Mouse (Mus musculus) G1E (cell line): ENCODE measurements around the gene Vps37c.

Experiments used
- CTCF ChIP-seq: IDR thresholded peaks from 2 replicates; pipeline ENCODE4 v1.5.1; 2012; ENCODE audit warnings: low read depth, low read length, inconsistent platforms, mixed read lengths
- GATA1 ChIP-seq: IDR thresholded peaks from 2 replicates; pipeline ENCODE4 v1.6.1; 2012; ENCODE audit warnings: borderline replicate concordance, low read length, inconsistent platforms, mixed read lengths

DNA sequence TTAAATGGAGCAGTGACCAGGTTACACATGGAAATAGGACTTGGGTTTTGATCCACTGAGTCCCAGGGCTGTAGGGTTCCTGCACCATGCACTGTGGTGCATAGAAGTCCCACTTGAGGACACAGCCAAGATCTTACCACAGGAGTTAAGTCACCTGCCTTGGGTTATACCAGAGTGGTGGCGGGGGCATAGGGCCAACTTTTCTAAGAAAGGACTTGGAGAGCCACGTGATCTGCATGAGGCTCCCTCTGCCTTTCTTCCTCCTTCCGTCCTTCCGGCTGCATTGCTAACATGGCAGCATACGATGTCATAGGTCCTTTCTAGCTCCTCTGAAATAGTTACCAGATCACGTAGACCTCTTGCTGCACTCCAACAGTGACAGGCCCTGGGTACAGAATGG, 26.9 kb downstream of the Vps37c start:
- TF ChIP-seq CTCF: no peak
- no peak for TF ChIP-seq GATA1
